Mouse (Mus musculus) spleen, adult 2 months (tissue): Measurements from ENCODE around the gene Lhpp.

Experiments used
- CTCF ChIP-seq: fragments of 200-500 bp; IDR thresholded peaks from 2 replicates; pipeline ENCODE4 v1.5.1; 2011; ENCODE audit warnings: mild to moderate bottlenecking, inconsistent platforms; ENCODE audit not compliant: insufficient read depth, insufficient read length, insufficient replicate concordance; ENCODE audit errors: extremely low read depth
- POLR2A ChIP-seq: fragments of 200-500 bp; IDR thresholded peaks from 2 replicates; pipeline ENCODE4 v1.6.1; 2011; ENCODE audit warnings: low read depth, low read length, inconsistent platforms

DNA sequence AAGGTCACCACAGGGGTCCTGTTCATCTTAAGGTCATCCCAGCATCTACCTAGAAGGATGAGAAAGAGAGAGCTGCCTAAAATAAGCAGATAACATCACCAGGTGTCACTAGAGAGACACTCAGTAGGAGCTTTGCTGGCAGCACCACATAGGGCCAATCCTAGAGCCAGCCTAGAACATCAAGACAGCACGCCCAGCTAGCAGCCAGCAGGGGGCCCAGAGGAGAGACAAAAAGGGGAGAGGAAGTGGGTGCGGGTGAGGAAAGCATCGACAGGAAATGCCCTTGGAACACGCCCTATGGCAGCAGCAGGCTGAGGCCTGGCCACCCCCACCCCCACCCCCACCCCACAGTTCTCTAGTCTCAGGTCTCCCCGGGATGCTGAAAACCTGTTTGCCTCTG is 124.7 kb downstream of the Lhpp start:
- TF ChIP-seq POLR2A (no peak), CTCF (peak; percentile 88)
